Mouse (Mus musculus): ENCODE measurements around the gene Flrt1. TPM values are rescaled to one million over a fixed set of nuclear protein-coding genes. Genes with fewer than 3 reads are reported as not detected.
A peak's percentile ranks its signal among the peaks of the same experiment; 100 is the strongest.

Gene Flrt1
- polyA plus RNA-seq, 2 experiments: 2.2 to 8.5 TPM

- ATAC-seq (ENCODE audit: low FRiP score, low read depth): no peak
These were observed 38.6 kb downstream of the Flrt1 start for GRCm38 (mm10) chr19:7066828-7067342.

DNA sequence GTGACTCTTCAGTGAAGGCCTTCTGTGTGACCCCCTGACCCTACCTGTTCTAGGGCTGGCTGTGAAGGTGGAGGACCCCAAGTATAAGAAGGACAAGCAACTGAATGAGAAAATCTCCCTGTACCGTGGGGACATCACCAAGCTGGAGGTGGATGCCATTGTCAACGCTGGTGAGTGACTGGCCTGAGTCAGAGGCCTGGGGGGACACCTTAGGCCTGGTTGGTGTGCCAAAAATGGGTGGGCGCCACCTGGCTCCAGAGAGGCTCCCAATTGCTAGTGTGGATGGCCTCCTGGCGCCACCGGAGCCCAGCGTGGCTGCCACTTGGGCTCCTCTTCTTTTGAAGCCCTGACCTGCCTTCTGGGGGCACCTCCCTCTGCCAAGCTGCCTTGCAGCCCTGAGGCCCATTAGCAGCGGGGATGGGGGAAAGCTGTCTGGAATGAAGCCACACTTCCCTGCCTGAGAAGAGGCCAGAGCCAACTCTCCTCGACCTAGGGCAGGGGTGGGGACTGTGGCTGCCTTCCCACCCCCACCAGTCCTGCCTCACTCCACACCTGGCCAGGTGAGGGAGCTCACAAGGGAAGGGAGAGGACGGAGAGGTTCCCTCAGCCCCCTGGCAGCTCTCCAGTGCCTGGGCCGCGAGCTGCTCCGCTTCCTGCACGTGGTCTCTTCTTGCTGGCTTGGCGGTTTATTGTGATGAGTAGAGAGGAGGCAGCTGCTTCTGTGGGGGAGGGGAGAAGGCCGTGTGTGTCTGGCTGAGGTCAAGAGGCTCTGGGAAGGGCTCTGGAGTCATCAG, 39.3 kb downstream of the Flrt1 start:
- WGBS: 54% methylated on average over 10 of the region's 15 CpGs
- Histone ChIP-seq H3K36me3 (ENCODE audit: control insufficient read depth, insufficient read depth, low read length) (no peaks in the 10 kb centered on the region), H3K9me3 (ENCODE audit: control insufficient read depth, low read length) (no peaks in the 10 kb centered on the region), H3K9ac (ENCODE audit: low read depth, low read length, severe bottlenecking) (peak overlapping the region; percentile 25; the same call in 1 of the 2 replicates), H3K4me1 (ENCODE audit: control insufficient read depth, insufficient read depth, low read length) (peaks cover 46% of the 10 kb centered on the region), H3K27ac (replicated peaks; ENCODE audit: low read depth, low read length) (no peak overlapping the region), H3K4me3 (replicated peaks; ENCODE audit: low read length) (no peak overlapping the region), H3K4me2 (replicated peaks; ENCODE audit: low read depth, low read length, severe bottlenecking) (peak overlapping the region; percentile 25; the same call in 1 of the 2 replicates), H3K27me3 (ENCODE audit: control insufficient read depth, insufficient read depth, low read length) (no peaks in the 10 kb centered on the region)
- ATAC-seq (ENCODE audit: low FRiP score, low read depth): no peak
- no peak for TF ChIP-seq POLR2A (IDR thresholded peaks at IDR 0.05; ENCODE audit: borderline replicate concordance, extremely low read depth, insufficient read depth, insufficient read length)
- peak; percentile 56 for DNase-seq (ENCODE audit: low spot score)

More at GRCm38 (mm10) chr19:7066828-7067342, 38.6 kb downstream of the Flrt1 start:
- H3K4me3 ChIP-seq (replicated peaks; ENCODE audit: low read length): no peak overlapping the region
- 37% methylated on average over 7 of the region's 8 CpGs for WGBS
- H3K27me3 ChIP-seq (ENCODE audit: control insufficient read depth, insufficient read depth, low read length): no peaks in the 10 kb centered on the region
- H3K9me3 ChIP-seq (ENCODE audit: control insufficient read depth, low read length): no peaks in the 10 kb centered on the region
- TF ChIP-seq POLR2A (IDR thresholded peaks at IDR 0.05; ENCODE audit: borderline replicate concordance, extremely low read depth, insufficient read depth, insufficient read length): no peak
- peak overlapping the region; percentile 25; the same call in 1 of the 2 replicates for H3K4me2 ChIP-seq (replicated peaks; ENCODE audit: low read depth, low read length, severe bottlenecking)
- no peak for DNase-seq (ENCODE audit: low spot score)
- no peak overlapping the region for H3K27ac ChIP-seq (replicated peaks; ENCODE audit: low read depth, low read length)
- H3K9ac ChIP-seq (ENCODE audit: low read depth, low read length, severe bottlenecking): peak overlapping the region; percentile 25; the same call in 1 of the 2 replicates
- peaks cover 47% of the 10 kb centered on the region for H3K4me1 ChIP-seq (ENCODE audit: control insufficient read depth, insufficient read depth, low read length)
- no peaks in the 10 kb centered on the region for H3K36me3 ChIP-seq (ENCODE audit: control insufficient read depth, insufficient read depth, low read length)

- no peaks in the 10 kb centered on the region for H3K27me3 ChIP-seq (ENCODE audit: control insufficient read depth, insufficient read depth, low read length)
- no peak for TF ChIP-seq POLR2A (IDR thresholded peaks at IDR 0.05; ENCODE audit: borderline replicate concordance, extremely low read depth, insufficient read depth, insufficient read length)
- no peaks in the 10 kb centered on the region for H3K9me3 ChIP-seq (ENCODE audit: control insufficient read depth, low read length)
- H3K9ac ChIP-seq (ENCODE audit: low read depth, low read length, severe bottlenecking): no peak overlapping the region
- no peak overlapping the region for H3K27ac ChIP-seq (replicated peaks; ENCODE audit: low read depth, low read length)
- ATAC-seq (ENCODE audit: low FRiP score, low read depth) (peak; percentile 78), DNase-seq (ENCODE audit: low spot score) (peak; percentile 79)
- H3K4me3 ChIP-seq (replicated peaks; ENCODE audit: low read length): no peak overlapping the region
- WGBS: 6% methylated on average over 3 of the region's 3 CpGs
- peaks cover 30% of the 10 kb centered on the region for H3K4me1 ChIP-seq (ENCODE audit: control insufficient read depth, insufficient read depth, low read length)
- H3K36me3 ChIP-seq (ENCODE audit: control insufficient read depth, insufficient read depth, low read length): no peaks in the 10 kb centered on the region
- no peak overlapping the region for H3K4me2 ChIP-seq (replicated peaks; ENCODE audit: low read depth, low read length, severe bottlenecking)
These were observed 41.0 kb downstream of the Flrt1 start for GRCm38 (mm10) chr19:7064571-7064970.

- H3K27me3 ChIP-seq (ENCODE audit: control insufficient read depth, insufficient read depth, low read length): no peaks in the 10 kb centered on the region
- no peak overlapping the region for H3K4me3 ChIP-seq (replicated peaks; ENCODE audit: low read length)
- no peak overlapping the region for H3K27ac ChIP-seq (replicated peaks; ENCODE audit: low read depth, low read length)
- no peaks in the 10 kb centered on the region for H3K9me3 ChIP-seq (ENCODE audit: control insufficient read depth, low read length)
- H3K9ac ChIP-seq (ENCODE audit: low read depth, low read length, severe bottlenecking): no peak overlapping the region
- DNase-seq (ENCODE audit: low spot score): no peak
- no peak overlapping the region for H3K4me2 ChIP-seq (replicated peaks; ENCODE audit: low read depth, low read length, severe bottlenecking)
- no peaks in the 10 kb centered on the region for H3K36me3 ChIP-seq (ENCODE audit: control insufficient read depth, insufficient read depth, low read length)
- 85% methylated on average over 8 of the region's 8 CpGs for WGBS
- no peak for ATAC-seq (ENCODE audit: low FRiP score, low read depth)
- peaks cover 21% of the 10 kb centered on the region for H3K4me1 ChIP-seq (ENCODE audit: control insufficient read depth, insufficient read depth, low read length)
- no peak for TF ChIP-seq POLR2A (IDR thresholded peaks at IDR 0.05; ENCODE audit: borderline replicate concordance, extremely low read depth, insufficient read depth, insufficient read length)
These were observed 42.6 kb downstream of the Flrt1 start for GRCm38 (mm10) chr19:7062916-7063315.

- Histone ChIP-seq H3K4me1 (ENCODE audit: control insufficient read depth, insufficient read depth, low read length) (peaks cover 25% of the 10 kb centered on the region), H3K4me2 (replicated peaks; ENCODE audit: low read depth, low read length, severe bottlenecking) (no peak overlapping the region), H3K9me3 (ENCODE audit: control insufficient read depth, low read length) (no peaks in the 10 kb centered on the region), H3K27me3 (ENCODE audit: control insufficient read depth, insufficient read depth, low read length) (no peaks in the 10 kb centered on the region), H3K36me3 (ENCODE audit: control insufficient read depth, insufficient read depth, low read length) (no peaks in the 10 kb centered on the region), H3K27ac (replicated peaks; ENCODE audit: low read depth, low read length) (no peak overlapping the region), H3K9ac (ENCODE audit: low read depth, low read length, severe bottlenecking) (no peak overlapping the region), H3K4me3 (replicated peaks; ENCODE audit: low read length) (no peak overlapping the region)
- no peak for TF ChIP-seq POLR2A (IDR thresholded peaks at IDR 0.05; ENCODE audit: borderline replicate concordance, extremely low read depth, insufficient read depth, insufficient read length)
- 78% methylated on average over 5 of the region's 5 CpGs for WGBS
- no peak for DNase-seq (ENCODE audit: low spot score)
- no peak for ATAC-seq (ENCODE audit: low FRiP score, low read depth)
These were observed 43.4 kb downstream of the Flrt1 start for GRCm38 (mm10) chr19:7062110-7062509.

Data from limb, embryonic 14.5 days (tissue).